Mouse (Mus musculus) urinary bladder, postnatal 36 days (tissue): Measurements from ENCODE around the gene Tenm3.
"Not testable (repeated sequence)": the region's sequence is repeated elsewhere in the genome, so short reads cannot be mapped to it uniquely, and the experiment has no call there.

ENCODE experiments used
- DNase-seq, 2 experiments: peaks; one replicate each; pipeline ENCODE4 v3.0.0; 2022; ENCODE audit warnings: low spot score in 2 of 2, mixed read lengths in 1 of 2

Gene Tenm3

GRCm38 (mm10) chr8:48207567-48207966 is 636.2 kb downstream of the Tenm3 start:
- no peak for DNase-seq

DNA sequence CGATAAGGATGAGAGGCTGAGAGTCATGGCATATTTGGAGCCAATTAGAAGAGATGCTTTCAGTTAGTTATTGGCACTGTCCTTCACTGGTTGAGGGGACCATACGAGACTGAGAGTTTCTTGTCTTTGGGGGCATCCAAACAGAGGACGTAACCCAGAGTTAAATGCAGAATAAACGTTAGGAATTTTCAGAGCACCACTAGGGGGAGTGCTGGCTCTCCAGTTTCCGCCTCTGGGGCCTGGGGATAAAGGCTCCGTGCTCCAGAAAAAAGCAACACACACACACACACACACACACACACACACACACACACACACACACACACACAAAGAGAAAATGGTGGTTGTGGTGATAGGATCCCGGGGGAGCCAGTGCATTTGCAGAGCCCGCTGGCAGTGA is 636.8 kb downstream of the Tenm3 start:
- no peak for DNase-seq

DNA sequence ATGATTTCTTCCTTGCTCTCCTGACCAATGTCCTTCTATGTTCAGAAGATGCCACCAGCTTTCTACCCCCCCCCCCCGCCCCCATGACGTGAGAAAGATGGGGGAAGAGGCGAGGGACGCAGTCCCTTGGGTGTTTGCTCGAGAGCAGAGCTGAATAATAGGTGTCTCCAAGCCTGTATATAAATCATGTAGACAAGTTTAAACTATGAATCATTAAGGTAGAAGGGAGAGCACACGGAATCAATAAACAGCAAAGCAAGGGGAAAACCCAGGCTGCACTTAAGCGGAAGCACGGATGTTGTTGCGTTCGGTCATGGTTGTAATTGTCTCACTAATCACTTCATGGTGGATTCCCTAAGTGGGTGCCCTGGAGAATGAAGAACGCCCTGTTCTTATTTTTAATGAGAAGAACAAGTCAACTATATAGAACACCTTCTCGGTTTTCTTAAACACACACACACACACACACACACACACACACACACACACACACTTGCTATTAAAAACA is 638.9 kb downstream of the Tenm3 start:
- no peak for DNase-seq

DNA sequence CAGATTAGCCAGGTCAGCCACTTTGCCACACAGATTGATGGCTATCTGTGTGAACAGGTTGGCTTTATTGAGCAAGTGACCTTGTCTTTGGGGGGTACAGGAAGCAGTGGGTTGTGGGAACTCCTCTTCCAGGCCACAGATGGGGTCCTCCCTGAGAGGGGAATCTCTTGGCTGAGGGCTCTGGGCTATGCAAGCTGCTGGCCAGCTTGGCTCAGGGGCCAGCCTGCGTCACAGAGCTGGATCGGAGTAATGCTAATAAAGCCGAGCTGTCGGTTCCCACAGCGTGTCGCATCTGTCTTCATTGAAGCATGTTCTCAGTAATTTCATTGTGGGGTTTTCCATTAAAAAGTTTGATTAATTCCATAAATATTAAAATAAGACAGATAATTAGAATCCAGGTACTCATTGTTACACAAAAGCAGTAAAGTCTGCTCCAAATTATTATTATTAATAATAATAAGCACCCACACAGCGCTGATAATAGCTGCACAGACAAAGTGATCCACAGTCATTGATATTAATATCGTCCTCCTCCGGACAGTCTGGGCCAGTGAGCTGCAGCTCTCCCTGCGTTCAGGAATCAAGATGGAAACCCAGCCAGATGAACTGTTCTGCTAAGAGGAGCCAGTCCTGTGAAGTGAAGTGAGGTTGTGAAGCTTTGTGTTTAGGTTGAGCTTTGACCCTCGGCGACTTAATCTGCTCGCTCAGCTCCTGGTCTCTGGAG is 639.5 kb downstream of the Tenm3 start:
- DNase-seq: no peak

DNA sequence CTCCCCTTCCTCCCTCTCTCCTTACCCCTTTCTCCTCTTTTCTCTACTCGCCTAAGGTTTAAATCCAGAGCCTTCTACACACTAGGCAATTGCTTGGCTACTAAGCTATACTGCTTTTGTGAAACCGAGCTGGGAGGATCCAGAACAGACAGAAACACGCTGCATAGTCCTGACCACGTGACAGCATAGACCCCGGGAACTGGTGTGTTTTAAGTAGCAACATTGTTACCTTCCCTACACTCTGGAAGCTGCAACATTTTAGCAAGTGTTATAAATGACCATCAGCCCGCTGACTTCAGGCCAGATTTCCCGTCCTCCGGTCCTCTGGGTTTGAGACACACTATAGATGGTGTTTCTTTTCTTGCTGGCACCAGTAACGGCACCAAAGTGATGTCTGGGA is 640.1 kb downstream of the Tenm3 start:
- DNase-seq: no peak

- no peak for DNase-seq
These were observed 640.6 kb downstream of the Tenm3 start for GRCm38 (mm10) chr8:48203161-48203560.

GRCm38 (mm10) chr8:48202632-48203031 is 641.1 kb downstream of the Tenm3 start:
- DNase-seq: no peak

DNA sequence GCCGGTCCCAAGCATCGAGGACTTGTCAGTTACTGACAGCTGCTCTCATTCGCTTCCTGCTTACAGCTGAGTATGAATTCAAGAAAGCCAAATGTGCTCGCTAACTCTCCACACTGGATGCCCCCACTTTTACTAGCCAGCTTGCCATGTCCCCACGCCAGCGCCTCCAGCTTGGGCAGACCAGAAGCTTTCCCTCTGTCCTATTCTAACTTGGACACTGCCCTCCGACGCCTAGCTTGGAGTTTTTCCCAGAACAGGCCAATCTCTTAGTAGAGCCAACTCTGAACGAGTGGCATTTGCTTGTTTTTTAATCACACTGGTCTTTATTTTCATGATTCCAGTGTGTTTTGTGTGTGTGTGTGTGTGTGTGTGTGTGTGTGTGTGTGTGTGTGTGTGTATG is 644.6 kb downstream of the Tenm3 start:
- DNase-seq: no peak

DNA sequence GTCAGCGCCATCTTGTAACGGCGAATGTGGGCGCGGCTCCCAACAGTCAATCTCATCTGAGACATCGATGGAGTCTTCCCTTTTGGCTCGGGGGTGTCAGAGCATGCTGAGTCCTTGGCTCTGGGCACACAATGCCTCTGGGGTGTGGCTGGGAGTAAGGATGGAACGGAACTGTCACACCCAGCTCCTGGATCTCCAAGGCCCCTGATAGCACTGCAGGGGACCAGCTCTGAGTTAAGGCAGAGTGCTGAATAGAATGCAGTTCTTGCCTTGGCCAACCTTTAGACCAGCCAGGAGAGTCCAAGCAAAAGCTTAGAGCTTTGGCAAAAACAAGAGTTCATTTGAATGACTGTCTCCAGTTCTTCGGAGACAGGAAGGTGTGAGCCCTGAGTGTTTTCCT is 647.8 kb downstream of the Tenm3 start:
- no peak for DNase-seq

GRCm38 (mm10) chr8:48188586-48188985 is 655.2 kb downstream of the Tenm3 start:
- DNase-seq: no peak

GRCm38 (mm10) chr8:48183758-48184157 is 660.0 kb downstream of the Tenm3 start:
- no peak for DNase-seq

- no peak for DNase-seq
These were observed 662.8 kb downstream of the Tenm3 start for GRCm38 (mm10) chr8:48181000-48181399.

DNA sequence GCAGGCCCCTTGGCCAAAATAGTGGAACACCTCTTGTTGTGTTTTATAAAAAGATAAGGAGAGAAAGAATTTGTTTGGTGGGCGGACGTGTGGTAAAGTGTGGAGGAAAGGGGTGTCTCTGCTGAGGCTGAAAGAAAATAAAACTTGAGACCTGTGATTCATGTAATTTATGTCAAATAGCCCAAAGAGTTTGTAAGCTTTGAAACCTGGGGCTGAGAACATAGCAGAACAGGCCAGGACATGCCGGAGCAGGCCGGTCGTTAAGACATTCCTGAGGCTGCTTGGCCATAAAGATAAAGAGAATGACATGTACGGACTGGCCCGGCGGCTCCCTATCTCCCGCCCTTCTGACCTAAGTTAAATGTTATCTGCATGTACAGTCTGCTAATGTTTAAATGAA is 663.6 kb downstream of the Tenm3 start:
- not testable (repeated sequence) for DNase-seq

- DNase-seq: no peak
These were observed 664.8 kb downstream of the Tenm3 start for GRCm38 (mm10) chr8:48178993-48179392.

DNA sequence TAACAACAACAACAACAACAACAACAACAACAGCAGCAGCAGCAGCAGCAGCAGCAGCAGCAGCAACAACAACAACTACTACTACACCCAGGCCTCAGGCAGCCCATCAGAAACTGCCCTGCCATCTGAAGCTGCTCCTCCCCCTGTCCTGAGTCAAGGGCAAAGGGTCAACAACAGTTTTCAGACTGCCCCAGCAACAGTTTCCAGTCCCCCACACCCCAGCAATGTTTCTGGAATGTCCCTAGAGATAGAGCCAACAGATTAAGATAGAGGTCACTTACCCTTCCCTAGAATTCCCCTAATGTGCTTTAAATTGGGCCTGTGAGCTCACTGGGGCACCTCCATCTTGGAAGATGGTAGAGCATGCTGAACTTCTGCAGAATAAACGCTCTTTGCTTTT is 665.9 kb downstream of the Tenm3 start:
- no peak for DNase-seq
